Mouse (Mus musculus): ENCODE results near the gene Grip1. TPM values are rescaled to one million over a fixed set of nuclear protein-coding genes. Genes with fewer than 3 reads are reported as not detected.

Gene Grip1
- total RNA-seq, 4 experiments from 2014 or later = 0.43 to 0.75 (median 0.61) TPM

DNA sequence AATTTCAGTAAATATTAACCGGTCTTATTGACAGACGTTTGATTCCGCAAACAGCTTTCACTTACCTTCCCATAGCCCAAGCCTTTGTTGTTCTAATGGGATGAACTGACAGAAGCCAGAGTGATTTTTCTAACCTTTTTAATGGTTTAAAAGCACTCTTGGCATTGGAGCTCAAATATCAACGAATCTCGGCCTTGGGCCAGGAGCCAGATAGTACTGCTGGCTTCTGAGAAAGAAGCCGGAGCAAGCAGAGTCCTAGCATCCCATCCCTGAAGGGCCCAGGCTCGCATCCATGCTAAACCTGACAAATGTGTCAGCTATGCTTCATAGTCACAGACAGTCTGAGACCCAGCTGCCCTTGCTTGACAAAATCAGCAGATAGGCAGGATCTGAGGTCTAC is 302.6 kb downstream of the Grip1 start:
- DNase-seq (ENCODE audit: low spot score) = no peak

DNA sequence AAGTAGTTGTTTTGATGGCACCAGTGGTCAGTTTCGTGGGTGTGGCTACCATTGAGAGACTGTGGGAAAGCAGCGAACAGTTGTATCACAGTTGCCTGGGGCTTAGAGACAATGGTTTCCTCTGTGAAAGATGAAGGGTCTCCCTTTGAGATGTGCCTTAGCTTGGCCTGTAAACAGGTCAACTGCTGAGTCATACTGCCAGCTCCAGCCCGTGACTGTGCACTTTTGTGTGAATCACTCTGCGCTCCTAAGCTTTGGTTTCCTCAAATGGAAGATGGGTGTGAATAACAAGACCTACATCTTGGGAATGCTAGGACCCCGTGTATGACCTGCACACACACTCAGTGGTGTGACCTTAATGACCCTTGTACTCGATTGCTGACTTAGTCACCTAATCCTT is 303.6 kb downstream of the Grip1 start:
- DNase-seq (ENCODE audit: low spot score) = no peak

- no peak for DNase-seq (ENCODE audit: low spot score)
These were observed 308.1 kb downstream of the Grip1 start for GRCm38 (mm10) chr10:119761451-119762367.

GRCm38 (mm10) chr10:119778871-119779270 is 325.2 kb downstream of the Grip1 start:
- no peak for DNase-seq (ENCODE audit: low spot score)

- DNase-seq (ENCODE audit: low spot score) = no peak
These were observed 326.0 kb downstream of the Grip1 start for GRCm38 (mm10) chr10:119779657-119780056.

- DNase-seq (ENCODE audit: low spot score) = no peak
These were observed 336.9 kb downstream of the Grip1 start for GRCm38 (mm10) chr10:119790507-119790906.

- no peak for DNase-seq (ENCODE audit: low spot score)
These were observed 348.8 kb downstream of the Grip1 start for GRCm38 (mm10) chr10:119802421-119802820.

- peak; percentile 26 for DNase-seq (ENCODE audit: low spot score)
These were observed 350.2 kb downstream of the Grip1 start for GRCm38 (mm10) chr10:119803633-119804422.

- no peak for DNase-seq (ENCODE audit: low spot score)
These were observed 350.8 kb downstream of the Grip1 start for GRCm38 (mm10) chr10:119804423-119804814.

- DNase-seq (ENCODE audit: low spot score) = no peak
These were observed 351.5 kb downstream of the Grip1 start for GRCm38 (mm10) chr10:119805082-119805481.

GRCm38 (mm10) chr10:119806151-119806550 is 352.5 kb downstream of the Grip1 start:
- no peak for DNase-seq (ENCODE audit: low spot score)

DNA sequence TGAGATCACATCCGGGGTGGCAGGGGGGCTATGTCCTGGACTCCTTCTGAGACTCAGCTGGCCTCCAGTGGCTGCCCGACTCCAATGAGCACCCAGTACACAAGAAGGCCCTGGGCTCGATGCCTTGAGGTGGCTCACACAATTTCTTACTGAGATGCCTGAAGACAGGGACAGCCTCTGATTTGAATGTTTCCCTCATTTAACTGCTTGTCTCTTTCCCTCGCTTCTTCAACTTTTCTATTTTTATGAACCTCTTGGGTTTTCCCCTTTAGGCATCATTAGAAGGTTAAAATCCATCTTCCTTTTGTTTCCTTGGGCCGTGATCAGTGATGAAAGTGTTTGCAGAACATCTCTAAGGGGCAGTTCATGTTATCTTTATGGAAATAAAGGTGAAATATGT is 354.8 kb downstream of the Grip1 start:
- no peak for DNase-seq (ENCODE audit: low spot score)

GRCm38 (mm10) chr10:119814087-119814486 is 360.5 kb downstream of the Grip1 start:
- DNase-seq (ENCODE audit: low spot score) = no peak

GRCm38 (mm10) chr10:119816001-119816400 is 362.4 kb downstream of the Grip1 start:
- no peak for DNase-seq (ENCODE audit: low spot score)

DNA sequence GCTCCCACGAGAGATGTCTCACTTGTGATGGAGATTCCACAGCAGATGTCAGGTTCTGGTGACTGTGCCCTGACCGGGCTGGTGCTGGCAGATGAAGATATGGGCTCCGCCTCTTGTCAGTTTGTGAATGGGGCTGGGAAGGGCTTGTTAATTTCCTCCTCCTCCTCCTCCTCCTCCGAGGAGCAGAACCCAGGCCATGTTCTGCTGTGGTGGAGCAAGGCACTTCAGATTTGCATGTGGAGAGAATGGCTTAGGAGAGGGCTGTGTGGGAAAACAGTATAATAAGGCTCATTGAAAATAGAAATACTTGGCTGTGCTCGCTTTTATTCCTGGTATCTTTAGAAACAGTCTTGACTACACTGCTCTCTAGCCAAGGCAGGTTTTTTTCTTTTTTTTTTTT is 364.8 kb downstream of the Grip1 start:
- no peak for DNase-seq (ENCODE audit: low spot score)

GRCm38 (mm10) chr10:119819102-119819681 is 365.6 kb downstream of the Grip1 start:
- no peak for DNase-seq (ENCODE audit: low spot score)

DNA sequence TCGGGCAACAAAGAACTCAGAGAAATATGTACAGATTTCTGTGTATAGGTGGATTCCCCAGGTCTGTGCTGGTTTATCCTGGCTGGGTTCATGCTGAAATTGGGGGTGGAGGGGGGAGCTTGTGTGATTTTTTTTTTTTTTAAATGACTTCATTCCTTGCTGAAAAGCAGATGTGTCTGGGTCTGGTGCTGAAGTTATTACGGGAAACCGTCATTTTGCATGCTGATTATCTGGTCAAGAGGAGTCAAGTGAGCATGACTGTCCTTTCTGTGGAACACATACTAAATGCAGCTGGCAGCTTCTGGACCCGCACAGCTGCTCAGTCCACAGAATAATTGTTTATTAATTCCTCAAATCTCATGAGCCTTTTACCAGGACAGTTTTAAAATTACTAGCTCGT is 366.1 kb downstream of the Grip1 start:
- DNase-seq (ENCODE audit: low spot score) = no peak

- no peak for DNase-seq (ENCODE audit: low spot score)
These were observed 366.8 kb downstream of the Grip1 start for GRCm38 (mm10) chr10:119820428-119820827.

- DNase-seq (ENCODE audit: low spot score) = no peak
These were observed 370.1 kb downstream of the Grip1 start for GRCm38 (mm10) chr10:119823691-119824090.

DNA sequence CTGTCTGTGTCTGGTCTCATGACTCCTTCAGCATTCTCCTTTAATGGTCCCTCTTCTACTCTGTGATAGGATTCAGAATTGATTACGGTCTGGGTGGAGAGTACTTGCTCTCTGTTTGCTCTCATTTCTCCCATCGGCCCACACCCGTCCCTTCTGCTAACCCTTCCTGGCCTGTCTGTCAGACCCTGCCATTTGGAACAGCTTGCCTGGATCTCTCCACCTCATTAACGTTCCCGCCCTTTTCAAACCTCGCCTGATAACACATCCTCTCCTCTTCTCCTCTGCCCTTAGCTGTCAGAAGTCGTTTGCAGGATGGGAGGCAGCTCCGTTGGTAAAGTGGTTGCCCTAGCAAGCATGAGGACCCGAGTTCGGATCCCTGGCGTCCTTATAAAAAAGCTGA is 370.9 kb downstream of the Grip1 start:
- DNase-seq (ENCODE audit: low spot score) = no peak

- DNase-seq (ENCODE audit: low spot score) = peak; percentile 9
These were observed 376.8 kb downstream of the Grip1 start for GRCm38 (mm10) chr10:119830388-119830956.

DNA sequence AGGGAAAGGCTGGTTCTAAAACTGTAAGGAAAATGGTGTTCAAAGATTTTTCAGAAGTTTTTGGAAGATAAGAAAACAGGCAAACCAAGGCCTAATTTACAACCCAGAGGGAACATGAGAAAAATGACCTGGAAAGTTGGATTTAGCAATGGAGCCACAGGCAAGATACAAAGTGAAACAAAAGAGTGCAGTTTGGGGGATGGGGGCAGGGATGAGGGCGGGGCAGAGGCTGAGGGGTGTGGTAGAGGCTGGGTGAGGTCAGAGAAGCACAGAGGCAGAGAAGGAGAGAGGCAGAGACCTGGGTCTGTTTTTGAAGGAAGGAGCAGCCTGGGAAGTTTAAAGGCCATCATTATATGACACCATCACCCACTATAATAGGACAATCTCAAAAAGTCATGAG is 377.5 kb downstream of the Grip1 start:
- no peak for DNase-seq (ENCODE audit: low spot score)
